Comparison of ENCODE assay signal across 12 mouse cellular contexts in genomic region chr19:9032502-9033129, GRCm38 (mm10). TPM values are rescaled to one million over a fixed set of nuclear protein-coding genes. Genes with fewer than 3 reads are reported as not detected.
DNase-seq lines count a peak whose midpoint lies in the region; ATAC-seq lines count a peak whose summit lies in the region.
"Had no signal": no experiment of that assay in that cellular context is flagged by ENCODE, and none has a peak within 500 bp of the region (broad histone marks: within the 10 kb centered on the region; RNA-seq: fewer than 3 reads in every experiment).

No protein-coding gene starts in this region.

- ATAC-seq in forebrain, embryonic 13.5 days = peak; percentile 33; the same call in 1 of the 2 replicates
- no peak for ATAC-seq in forebrain, embryonic 11.5 days (replicated peaks; ENCODE audit: low FRiP score)
- ATAC-seq in hindbrain, embryonic 14.5 days (ENCODE audit: low FRiP score) = no peak; the same call in 1 of the 2 replicates
- no peak for ATAC-seq in hindbrain, embryonic 11.5 days (ENCODE audit: low FRiP score)
- peak; percentile 64 for ATAC-seq in hindbrain, embryonic 16.5 days

- WGBS in forebrain, embryonic 13.5 days = 59% methylated on average over 7 of the region's 7 CpGs
- WGBS in forebrain, embryonic 11.5 days = 68% methylated on average over 7 of the region's 7 CpGs
- WGBS in hindbrain, embryonic 14.5 days = 62% methylated on average over 7 of the region's 7 CpGs
- WGBS in hindbrain, embryonic 11.5 days = 74% methylated on average over 7 of the region's 7 CpGs
- WGBS in hindbrain, embryonic 16.5 days = 54% methylated on average over 7 of the region's 7 CpGs

- H3K4me2 ChIP-seq in forebrain, embryonic 13.5 days = no peak overlapping the region
- H3K4me2 ChIP-seq in forebrain, embryonic 11.5 days (ENCODE audit: low read depth, low read length, severe bottlenecking) = no peak overlapping the region
- H3K4me2 ChIP-seq in hindbrain, embryonic 14.5 days (replicated peaks) = no peak overlapping the region
- H3K4me2 ChIP-seq in hindbrain, embryonic 11.5 days (replicated peaks; ENCODE audit: low read depth, low read length) = no peak overlapping the region
- no peak overlapping the region for H3K4me2 ChIP-seq in hindbrain, embryonic 16.5 days (ENCODE audit: low read length)
- H3K4me2 ChIP-seq: lung, embryonic 15.5 days; midbrain, embryonic 12.5 days had no signal

- peaks cover 19% of the 10 kb centered on the region for H3K4me1 ChIP-seq in forebrain, embryonic 13.5 days
- no peaks in the 10 kb centered on the region for H3K4me1 ChIP-seq in forebrain, embryonic 11.5 days (replicated peaks; ENCODE audit: control insufficient read depth, insufficient read depth, low read length)
- 0 out of 2 replicates have a peak, but pooled peaks cover 7% of the 10 kb centered on the region for H3K4me1 ChIP-seq in hindbrain, embryonic 14.5 days (replicated peaks; ENCODE audit: control insufficient read depth, insufficient read depth, low read length)
- H3K4me1 ChIP-seq in hindbrain, embryonic 11.5 days (replicated peaks; ENCODE audit: control insufficient read depth, insufficient read depth, low read length) = no peaks in the 10 kb centered on the region
- H3K4me1 ChIP-seq in hindbrain, embryonic 16.5 days (ENCODE audit: control insufficient read depth, insufficient read depth, low read depth, low read length) = peaks cover 4% of the 10 kb centered on the region; the same call in 1 of the 2 replicates

- no peak overlapping the region for H3K4me3 ChIP-seq in forebrain, embryonic 13.5 days
- H3K4me3 ChIP-seq in forebrain, embryonic 11.5 days (ENCODE audit: low read depth, low read length) = no peak overlapping the region
- no peak overlapping the region for H3K4me3 ChIP-seq in hindbrain, embryonic 14.5 days (replicated peaks; ENCODE audit: low read length)
- no peak overlapping the region for H3K4me3 ChIP-seq in hindbrain, embryonic 11.5 days (ENCODE audit: low read depth, low read length)
- no peak overlapping the region for H3K4me3 ChIP-seq in hindbrain, embryonic 16.5 days (ENCODE audit: low read length)
- H3K4me3 ChIP-seq: lung, embryonic 15.5 days; midbrain, embryonic 12.5 days had no signal

- H3K36me3 ChIP-seq in forebrain, embryonic 13.5 days (ENCODE audit: poor library complexity, severe bottlenecking) = no peaks in the 10 kb centered on the region
- H3K36me3 ChIP-seq in forebrain, embryonic 11.5 days (ENCODE audit: control insufficient read depth, insufficient read depth, low read length) = no peaks in the 10 kb centered on the region
- no peaks in the 10 kb centered on the region for H3K36me3 ChIP-seq in hindbrain, embryonic 14.5 days (replicated peaks; ENCODE audit: control insufficient read depth, insufficient read depth)
- H3K36me3 ChIP-seq in hindbrain, embryonic 11.5 days (ENCODE audit: control insufficient read depth, insufficient read depth, low read length) = no peaks in the 10 kb centered on the region
- H3K36me3 ChIP-seq in hindbrain, embryonic 16.5 days (ENCODE audit: control insufficient read depth, insufficient read depth, low read length) = no peaks in the 10 kb centered on the region
- H3K36me3 ChIP-seq: lung, embryonic 15.5 days; midbrain, embryonic 12.5 days had no signal

- no peak for DNase-seq in forebrain, embryonic 11.5 days (ENCODE audit: low spot score)
- no peak for DNase-seq in hindbrain, embryonic 14.5 days (ENCODE audit: low spot score)
- no peak for DNase-seq in hindbrain, embryonic 11.5 days (ENCODE audit: low spot score)
- peak; percentile 69 for DNase-seq in Muller cell, postnatal 12 days (ENCODE audit: inconsistent ontology term)
- no peak for DNase-seq in spleen, postnatal 10 days (ENCODE audit: low spot score in 2 of 2)
- no peak for DNase-seq in urinary bladder, postnatal 25 days (ENCODE audit: low spot score)
- DNase-seq: cerebellum, adult 8-10 months had no signal

- no peak overlapping the region for H3K27ac ChIP-seq in forebrain, embryonic 13.5 days
- H3K27ac ChIP-seq in forebrain, embryonic 11.5 days (ENCODE audit: low read depth, low read length) = no peak overlapping the region
- 0 out of 2 replicates have a peak overlapping the region, but pooled peaks have one; percentile 49 for H3K27ac ChIP-seq in hindbrain, embryonic 14.5 days
- no peak overlapping the region for H3K27ac ChIP-seq in hindbrain, embryonic 11.5 days (ENCODE audit: low read depth, low read length)
- H3K27ac ChIP-seq in hindbrain, embryonic 16.5 days (ENCODE audit: low read depth, low read length) = peak overlapping the region; percentile 26; the same call in 1 of the 2 replicates
- H3K27ac ChIP-seq: lung, embryonic 15.5 days; midbrain, embryonic 12.5 days had no signal

- no peaks in the 10 kb centered on the region for H3K9me3 ChIP-seq in forebrain, embryonic 13.5 days (replicated peaks)
- no peaks in the 10 kb centered on the region for H3K9me3 ChIP-seq in forebrain, embryonic 11.5 days (ENCODE audit: control insufficient read depth, low read length)
- H3K9me3 ChIP-seq in hindbrain, embryonic 14.5 days (ENCODE audit: control insufficient read depth, low read length) = no peaks in the 10 kb centered on the region
- H3K9me3 ChIP-seq in hindbrain, embryonic 11.5 days (ENCODE audit: control insufficient read depth, low read length) = no peaks in the 10 kb centered on the region
- H3K9me3 ChIP-seq in hindbrain, embryonic 16.5 days (ENCODE audit: control insufficient read depth, low read length) = no peaks in the 10 kb centered on the region
- H3K9me3 ChIP-seq: lung, embryonic 15.5 days; midbrain, embryonic 12.5 days had no signal

- H3K9ac ChIP-seq in forebrain, embryonic 13.5 days = no peak overlapping the region
- H3K9ac ChIP-seq in forebrain, embryonic 11.5 days (ENCODE audit: low read length) = no peak overlapping the region
- H3K9ac ChIP-seq in hindbrain, embryonic 14.5 days = no peak overlapping the region
- H3K9ac ChIP-seq in hindbrain, embryonic 11.5 days (ENCODE audit: low read depth, low read length) = no peak overlapping the region
- H3K9ac ChIP-seq in hindbrain, embryonic 16.5 days (ENCODE audit: low read depth, low read length) = no peak overlapping the region
- H3K9ac ChIP-seq: lung, embryonic 15.5 days; midbrain, embryonic 12.5 days had no signal

- H3K27me3 ChIP-seq in forebrain, embryonic 13.5 days = no peaks in the 10 kb centered on the region
- H3K27me3 ChIP-seq in forebrain, embryonic 11.5 days (ENCODE audit: control insufficient read depth, insufficient read depth, low read length) = no peaks in the 10 kb centered on the region
- H3K27me3 ChIP-seq in hindbrain, embryonic 14.5 days (ENCODE audit: control insufficient read depth, insufficient read depth, low read length) = no peaks in the 10 kb centered on the region
- no peaks in the 10 kb centered on the region for H3K27me3 ChIP-seq in hindbrain, embryonic 11.5 days (ENCODE audit: control insufficient read depth, insufficient read depth, low read length)
- no peaks in the 10 kb centered on the region for H3K27me3 ChIP-seq in hindbrain, embryonic 16.5 days (replicated peaks; ENCODE audit: control insufficient read depth, insufficient read depth, low read length)
- H3K27me3 ChIP-seq: lung, embryonic 15.5 days; midbrain, embryonic 12.5 days had no signal

RNA-seq across cellular contexts. Expression of gene Ahnak, which starts 43.5 kb away (rescaled TPM):
- polyA plus RNA-seq in forebrain, embryonic 13.5 days (2015; fragmentation: Nextera tagmentation; extraction: Ambion mirVana) = 2.8 and 3.0 TPM in 2 replicates
- polyA plus RNA-seq in forebrain, embryonic 11.5 days (2014; fragmentation: Nextera tagmentation; extraction: Ambion mirVana) = 7.1 and 7.3 TPM in 2 replicates
- 4.5 and 4.9 TPM in 2 replicates for polyA plus RNA-seq in hindbrain, embryonic 14.5 days (2014; fragmentation: Nextera tagmentation; extraction: Ambion mirVana)
- polyA plus RNA-seq in hindbrain, embryonic 11.5 days (2014; fragmentation: Nextera tagmentation; extraction: Ambion mirVana) = 6.0 and 14.1 TPM in 2 replicates
- 3.5 and 4.8 TPM in 2 replicates for polyA plus RNA-seq in hindbrain, embryonic 16.5 days (2015; fragmentation: Nextera tagmentation; extraction: Ambion mirVana)

RNA-seq across cellular contexts. Expression of gene Scgb1a1, which starts 55.1 kb away (rescaled TPM):
- polyA plus RNA-seq in forebrain, embryonic 13.5 days (2015; fragmentation: Nextera tagmentation; extraction: Ambion mirVana) = not detected in 2 replicates
- not detected in 2 replicates for polyA plus RNA-seq in forebrain, embryonic 11.5 days (2014; fragmentation: Nextera tagmentation; extraction: Ambion mirVana)
- polyA plus RNA-seq in hindbrain, embryonic 14.5 days (2014; fragmentation: Nextera tagmentation; extraction: Ambion mirVana) = not detected in 2 replicates
- not detected in 2 replicates for polyA plus RNA-seq in hindbrain, embryonic 11.5 days (2014; fragmentation: Nextera tagmentation; extraction: Ambion mirVana)
- polyA plus RNA-seq in hindbrain, embryonic 16.5 days (2015; fragmentation: Nextera tagmentation; extraction: Ambion mirVana) = not detected in 2 replicates
- polyA plus RNA-seq: limb, embryonic 11.5 days; midbrain, embryonic 12.5 days had no signal

Comparison
In these comparisons a context has a peak if more than half of its experiments do, and no peak if none do; other contexts are left out.
1. ATAC-seq: peak in forebrain, embryonic 13.5 days (single experiment) and hindbrain, embryonic 16.5 days (single experiment); none in forebrain, embryonic 11.5 days (single experiment), hindbrain, embryonic 14.5 days (single experiment) and hindbrain, embryonic 11.5 days (single experiment).
2. H3K27ac ChIP-seq: peak in hindbrain, embryonic 14.5 days (single experiment) and hindbrain, embryonic 16.5 days (single experiment); none in forebrain, embryonic 13.5 days (single experiment), forebrain, embryonic 11.5 days (single experiment) and hindbrain, embryonic 11.5 days (single experiment).